18 mouse cellular contexts compared by ENCODE assay signal in genomic region chr4:108904076-108904475, GRCm38 (mm10). TPM values are rescaled to one million over a fixed set of nuclear protein-coding genes. Genes with fewer than 3 reads are reported as not detected.
"Had no signal": no experiment of that assay in that cellular context is flagged by ENCODE, and none has a peak within 500 bp of the region (broad histone marks: within the 10 kb centered on the region; RNA-seq: fewer than 3 reads in every experiment).

No protein-coding gene starts in this region.

- H3K27ac ChIP-seq: macrophage; midbrain, embryonic 13.5 days; midbrain, embryonic 15.5 days; neural tube, embryonic 12.5 days; stomach, embryonic 15.5 days; stomach, postnatal 0 days had no signal

- DNase-seq: lung, adult 18-20 months; lung, embryonic 14.5 days; lung, postnatal 10 days; lung, postnatal 36 days; right cerebral cortex, postnatal 14 days; thymus, adult 2 months; thymus, postnatal 25 days; thymus, postnatal 4 days had no signal

- H3K9ac ChIP-seq: lung, embryonic 14.5 days; midbrain, embryonic 13.5 days; midbrain, embryonic 15.5 days; neural tube, embryonic 12.5 days; stomach, embryonic 15.5 days had no signal

- H3K36me3 ChIP-seq: midbrain, embryonic 13.5 days; midbrain, embryonic 15.5 days; neural tube, embryonic 12.5 days; stomach, embryonic 15.5 days had no signal

- H3K27me3 ChIP-seq: midbrain, embryonic 13.5 days; midbrain, embryonic 15.5 days; neural tube, embryonic 12.5 days; stomach, embryonic 15.5 days had no signal

- ATAC-seq: midbrain, embryonic 13.5 days; midbrain, embryonic 15.5 days had no signal

- H3K4me1 ChIP-seq: megakaryocyte, embryonic 14.5 days; midbrain, embryonic 15.5 days; stomach, embryonic 15.5 days had no signal

- H3K4me2 ChIP-seq: lung, embryonic 14.5 days; midbrain, embryonic 11.5 days; midbrain, embryonic 13.5 days; midbrain, embryonic 15.5 days; neural tube, embryonic 12.5 days; stomach, embryonic 15.5 days had no signal

- H3K4me3 ChIP-seq: megakaryocyte, embryonic 14.5 days; midbrain, embryonic 13.5 days; midbrain, embryonic 15.5 days; neural tube, embryonic 12.5 days; stomach, embryonic 15.5 days had no signal

- H3K9me3 ChIP-seq: megakaryocyte, embryonic 14.5 days; midbrain, embryonic 13.5 days; midbrain, embryonic 15.5 days; neural tube, embryonic 12.5 days; stomach, embryonic 15.5 days had no signal

RNA-seq across cellular contexts. Expression of gene Rab3b, which starts 25.2 kb away (rescaled TPM):
- polyA plus RNA-seq: macrophage had no signal

RNA-seq across cellular contexts. Expression of gene A730015C16Rik, which starts 55.7 kb away (rescaled TPM):
- polyA plus RNA-seq: macrophage; spleen, adult 2 months; thymus, adult 2 months; urinary bladder, adult 2 months had no signal
